Mouse (Mus musculus): ENCODE results near the gene Kcnq5.

- no peak for TF ChIP-seq POLR2A (IDR thresholded peaks at IDR 0.05; ENCODE audit: borderline replicate concordance, insufficient read depth, low read length)
- TF ChIP-seq CTCF (IDR thresholded peaks at IDR 0.05; ENCODE audit: borderline replicate concordance, insufficient read depth, low read depth, low read length) = no peak
These were observed 526.9 kb downstream of the Kcnq5 start for GRCm38 (mm10) chr1:21434853-21435252.
